Mouse (Mus musculus): ENCODE results near the gene Ctns.

Ctns gene

GRCm38 (mm10) chr11:73146026-73146974, 52.5 kb downstream of the Ctns start:
- DNase-seq (ENCODE audit: low read depth, low spot score), result no peak

GRCm38 (mm10) chr11:73144261-73144681, 54.6 kb downstream of the Ctns start:
- DNase-seq (ENCODE audit: low read depth, low spot score), result no peak

- peak; percentile 94 for DNase-seq (ENCODE audit: low read depth, low spot score)
Measured at GRCm38 (mm10) chr11:73137591-73138501, 61.0 kb downstream of the Ctns start, which contains the start of gene Haspin. Gene Haspin (minus strand): TSS chr11:73138294.

- DNase-seq (ENCODE audit: low read depth, low spot score), result peak; percentile 46
Measured at GRCm38 (mm10) chr11:73137116-73137515, 61.7 kb downstream of the Ctns start.

GRCm38 (mm10) chr11:73136587-73136986, 62.3 kb downstream of the Ctns start:
- DNase-seq (ENCODE audit: low read depth, low spot score), result peak; percentile 55

GRCm38 (mm10) chr11:73134222-73134621, 64.6 kb downstream of the Ctns start:
- DNase-seq (ENCODE audit: low read depth, low spot score), result no peak
